Mouse (Mus musculus) adrenal gland, postnatal 14 days (tissue): ENCODE measurements around the gene Rbms3. TPM values are rescaled to one million over a fixed set of nuclear protein-coding genes. Genes with fewer than 3 reads are reported as not detected.

Experiments used
- DNase-seq: peaks from one replicate; pipeline ENCODE4 v3.0.0; 2021; ENCODE audit warnings: mixed read lengths
- total RNA-seq: library from RNA; stranded (reverse); gene quantifications from 2 replicates; pipeline ENCODE4 v1.2.3, GENCODE M21; 2021

Gene Rbms3
- total RNA-seq, 1 experiment from 2014 or later: 27.8 TPM

DNA sequence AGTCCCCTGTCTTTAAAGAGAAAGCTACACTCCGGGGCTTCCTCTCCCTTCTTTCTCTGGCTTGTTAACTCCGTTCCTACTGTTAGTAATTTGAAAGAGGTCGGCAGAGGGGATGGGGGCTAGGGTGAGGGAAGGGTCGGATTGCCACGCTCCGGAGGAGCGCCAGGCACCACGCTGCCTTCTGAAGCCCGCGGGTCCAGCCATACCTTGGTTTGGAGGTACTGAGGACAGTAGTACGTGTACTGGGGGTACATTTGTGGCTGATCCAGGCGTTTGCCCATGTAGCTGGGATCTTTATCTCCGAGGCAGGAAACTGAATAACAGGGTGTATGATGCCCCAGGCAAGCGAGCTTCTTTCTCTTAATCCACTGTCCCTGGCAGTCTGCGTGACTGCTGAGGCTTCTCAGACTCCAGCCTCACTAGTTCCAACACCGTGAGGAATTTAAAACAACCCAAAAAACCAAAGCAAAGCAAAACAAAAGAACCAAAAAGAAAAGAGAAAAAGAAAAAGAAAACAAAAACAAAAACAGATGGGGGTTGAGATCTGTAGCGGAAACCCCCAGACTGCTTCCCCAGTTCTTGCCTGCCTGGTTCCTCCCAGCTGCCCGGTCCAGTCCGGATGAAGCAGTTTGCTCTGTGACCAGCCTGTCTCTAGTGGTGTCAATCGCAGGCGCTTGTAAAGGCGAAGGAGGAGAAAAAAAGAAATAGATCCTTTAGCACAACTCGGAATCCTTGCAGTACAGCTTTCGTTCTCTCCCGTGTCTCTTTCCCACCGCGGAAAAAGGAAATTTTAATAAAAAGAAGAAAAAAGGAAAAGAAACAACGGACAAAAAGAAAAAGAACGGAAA lies 378.0 kb downstream of the Rbms3 start:
- DNase-seq: peak; percentile 64

DNA sequence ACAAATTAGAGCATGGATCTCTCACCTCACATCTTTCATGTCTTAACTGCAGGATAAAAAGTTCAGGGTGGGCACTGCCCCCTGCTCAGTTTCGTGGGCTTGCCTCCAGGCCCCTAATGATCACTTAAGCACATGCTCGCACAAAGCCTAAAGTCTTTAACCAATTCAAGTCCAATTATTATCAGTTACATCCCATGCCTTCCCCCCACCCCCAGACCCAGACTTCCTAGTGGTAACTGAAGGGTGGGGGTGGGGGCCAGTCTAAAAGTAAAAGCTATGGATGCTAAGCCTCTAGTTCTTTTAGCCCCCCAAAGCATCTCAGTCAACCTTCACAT lies 378.9 kb downstream of the Rbms3 start:
- DNase-seq: no peak

DNA sequence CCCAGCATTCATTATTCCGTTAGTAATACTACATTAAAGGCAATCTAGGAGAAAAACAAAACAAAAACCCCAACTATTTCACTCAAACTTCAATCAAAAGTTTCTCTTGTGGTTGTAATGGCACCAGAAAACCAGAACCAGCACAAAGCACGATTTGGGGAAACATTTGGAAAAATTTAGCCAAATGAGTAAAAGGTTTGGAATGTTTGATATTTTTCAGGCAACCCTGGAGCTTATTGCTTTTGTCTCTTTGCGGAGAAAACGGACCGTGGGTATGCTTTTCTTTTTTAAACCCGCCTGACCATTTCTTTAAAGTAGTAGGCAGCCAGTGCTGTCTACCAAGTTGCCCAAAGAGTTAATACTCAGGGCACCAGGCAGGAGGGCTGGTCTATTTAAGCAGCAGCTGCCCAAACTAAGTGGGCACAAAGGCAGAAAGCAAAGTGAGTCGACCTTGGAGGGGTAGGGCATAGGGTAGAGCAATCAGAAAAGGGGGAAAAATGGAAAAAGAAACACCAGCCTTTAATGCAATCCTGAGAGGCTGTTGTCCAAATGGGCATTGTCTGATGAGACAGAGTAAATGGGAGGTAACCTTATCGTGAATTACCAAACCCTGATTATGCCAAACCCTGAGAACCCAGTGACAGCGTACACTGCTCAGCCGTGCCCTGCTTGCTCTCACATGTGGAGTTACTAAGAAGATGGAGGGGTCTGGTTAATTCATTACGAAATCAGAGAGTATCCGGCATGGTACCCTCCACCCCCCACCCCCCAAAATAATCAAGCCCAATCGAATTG lies 379.5 kb downstream of the Rbms3 start:
- DNase-seq: peak; percentile 29

DNA sequence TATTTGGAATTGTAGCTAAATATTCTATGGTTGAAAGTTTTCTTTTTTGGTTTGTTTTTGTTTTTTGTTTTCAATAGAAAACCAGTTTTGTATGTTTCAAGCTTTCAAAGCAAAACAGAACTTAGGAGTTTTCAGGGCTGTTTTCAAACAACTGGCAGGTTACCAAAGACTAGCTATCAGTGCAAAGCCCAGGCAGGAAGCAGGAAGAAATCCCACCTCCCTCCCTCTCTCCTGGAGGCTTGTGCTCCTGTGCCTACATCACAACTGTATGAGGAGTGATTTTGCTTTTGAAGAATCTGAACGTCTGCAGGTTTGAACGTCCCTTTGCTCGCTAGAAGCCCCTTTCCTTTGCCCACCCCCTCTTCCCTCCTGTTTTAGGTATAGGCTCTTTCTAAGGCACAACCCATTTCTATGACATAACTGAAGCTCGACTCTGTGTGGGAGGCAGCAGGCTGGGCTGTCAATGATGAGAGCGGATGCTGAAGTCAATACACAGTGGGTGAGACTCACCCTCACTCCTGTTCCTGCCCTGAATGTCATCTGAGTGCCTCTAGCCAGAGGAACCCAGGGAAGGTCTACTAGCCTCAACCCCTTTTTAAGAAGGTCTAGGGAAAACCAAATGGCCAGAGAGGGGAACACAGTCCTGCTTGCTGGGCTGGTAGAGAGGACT lies 382.3 kb downstream of the Rbms3 start:
- no peak for DNase-seq

DNA sequence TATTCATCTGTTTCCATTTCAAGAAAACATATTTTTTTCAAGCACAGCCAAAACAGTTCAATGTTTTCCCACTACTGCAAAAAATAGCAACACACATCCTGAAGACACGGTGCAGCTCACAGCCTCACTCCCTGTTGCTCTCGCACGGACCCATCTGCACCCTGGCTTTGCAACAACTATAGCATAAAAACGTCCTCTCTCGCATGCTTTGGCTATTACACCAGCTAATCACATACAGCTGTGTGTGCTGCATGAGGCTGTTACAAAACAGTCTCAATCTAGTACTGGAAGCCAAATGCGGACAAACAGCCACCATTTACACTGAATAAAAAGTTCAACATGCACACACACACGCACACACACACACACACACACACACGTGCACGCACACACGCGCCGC lies 383.5 kb downstream of the Rbms3 start:
- no peak for DNase-seq

DNA sequence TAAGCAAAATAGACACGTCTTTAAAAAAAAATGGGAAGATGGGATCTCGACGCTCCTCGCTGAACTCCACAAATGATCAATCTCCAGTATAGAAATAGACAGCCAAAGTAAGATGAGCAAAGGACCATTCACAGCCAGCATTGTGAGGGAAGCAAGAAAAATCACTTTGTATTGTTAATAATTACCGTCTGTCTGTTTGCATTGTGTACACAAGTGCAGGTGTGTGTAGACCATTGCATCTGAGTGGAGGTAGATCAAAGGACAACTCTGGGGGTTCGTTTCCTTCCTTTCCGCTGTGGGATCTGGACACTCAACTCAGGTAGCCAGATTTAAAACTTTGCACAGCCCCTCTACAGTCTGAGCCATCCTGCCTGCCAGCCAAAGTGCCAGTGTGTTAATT lies 386.3 kb downstream of the Rbms3 start:
- DNase-seq: no peak

DNA sequence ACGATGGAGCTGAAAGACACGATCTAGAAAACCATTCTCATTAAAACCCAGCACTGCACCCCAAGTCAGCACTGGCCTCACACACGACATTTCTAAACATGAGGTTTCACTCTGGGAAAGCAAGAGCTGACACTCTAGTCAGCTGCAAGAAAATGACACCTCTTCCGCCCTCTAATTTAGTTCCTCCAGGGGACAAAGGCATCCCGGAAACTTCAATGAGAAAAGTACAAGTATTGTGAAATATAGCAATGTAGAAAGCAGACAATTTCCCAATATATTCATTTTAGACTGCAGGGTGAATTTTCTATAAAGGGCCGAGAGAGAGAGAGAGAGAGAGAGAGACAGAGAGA lies 395.0 kb downstream of the Rbms3 start:
- DNase-seq: no peak

DNA sequence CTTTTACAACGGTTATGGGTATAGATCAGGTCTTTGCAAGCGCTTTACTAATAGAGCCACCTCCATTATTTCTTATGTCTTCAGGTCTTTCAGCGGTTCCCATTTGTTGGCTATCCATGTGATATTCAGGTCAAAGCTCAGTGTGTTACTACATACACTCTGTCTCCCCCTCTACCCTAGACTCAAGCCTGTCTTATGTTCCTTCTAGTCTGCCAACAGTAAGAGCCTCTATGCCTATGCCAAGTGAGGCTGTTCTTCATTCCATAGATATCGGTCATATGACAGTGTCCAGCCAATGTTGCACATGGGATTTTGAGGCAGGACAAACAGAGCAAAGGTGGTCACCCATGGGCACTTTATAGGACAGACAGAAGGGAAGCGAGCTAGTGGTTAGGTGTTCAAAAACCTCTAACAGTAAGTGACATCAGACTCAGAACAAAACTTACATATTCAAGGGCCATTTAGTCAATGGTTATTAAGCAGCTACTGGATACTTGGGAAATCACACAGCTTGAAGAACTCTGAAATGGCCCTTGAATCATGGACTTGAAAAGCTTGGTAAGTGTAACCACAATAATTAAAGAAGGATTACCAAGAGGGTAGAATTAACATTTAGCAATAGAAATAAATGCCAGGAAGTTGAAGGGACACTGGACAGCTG lies 395.5 kb downstream of the Rbms3 start:
- DNase-seq: no peak

DNA sequence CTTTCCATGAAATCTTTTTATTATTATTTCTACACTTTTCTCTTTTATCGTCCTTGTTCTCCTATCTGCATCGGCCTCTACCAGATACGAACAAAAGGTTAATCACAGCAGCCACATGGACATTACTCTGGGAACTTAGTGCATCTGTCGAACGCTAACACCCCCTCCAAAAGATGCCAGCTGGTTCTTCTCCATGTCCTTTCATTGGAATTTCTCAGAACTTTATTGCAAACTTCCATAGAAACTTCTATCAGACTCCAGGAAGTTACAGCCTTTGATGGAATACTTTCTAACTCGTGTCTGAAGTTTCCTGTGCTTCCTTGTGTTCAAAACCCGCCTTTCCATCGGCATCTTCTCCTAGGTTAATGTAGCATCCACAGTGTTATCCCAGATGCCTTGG lies 407.0 kb downstream of the Rbms3 start:
- DNase-seq: no peak

DNA sequence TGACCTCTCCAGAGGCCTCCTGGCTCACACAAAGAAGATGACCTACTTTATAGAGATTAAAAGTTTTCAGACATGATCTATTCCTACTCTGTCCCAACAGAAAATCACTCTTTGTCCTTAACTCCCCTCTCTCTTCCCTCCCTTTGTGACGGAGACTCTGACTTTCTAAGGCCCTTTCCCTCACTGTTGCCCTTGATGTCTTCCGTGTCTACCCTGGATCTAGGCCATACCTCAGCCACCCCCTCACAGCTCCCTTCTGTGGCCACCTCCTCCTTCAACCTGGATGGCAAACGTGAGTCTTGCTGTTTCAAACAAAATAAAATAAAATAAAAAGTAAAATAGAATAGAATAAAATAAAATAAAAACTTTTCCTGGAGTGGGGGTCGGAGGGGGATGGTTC lies 408.2 kb downstream of the Rbms3 start:
- peak; percentile 58 for DNase-seq

DNA sequence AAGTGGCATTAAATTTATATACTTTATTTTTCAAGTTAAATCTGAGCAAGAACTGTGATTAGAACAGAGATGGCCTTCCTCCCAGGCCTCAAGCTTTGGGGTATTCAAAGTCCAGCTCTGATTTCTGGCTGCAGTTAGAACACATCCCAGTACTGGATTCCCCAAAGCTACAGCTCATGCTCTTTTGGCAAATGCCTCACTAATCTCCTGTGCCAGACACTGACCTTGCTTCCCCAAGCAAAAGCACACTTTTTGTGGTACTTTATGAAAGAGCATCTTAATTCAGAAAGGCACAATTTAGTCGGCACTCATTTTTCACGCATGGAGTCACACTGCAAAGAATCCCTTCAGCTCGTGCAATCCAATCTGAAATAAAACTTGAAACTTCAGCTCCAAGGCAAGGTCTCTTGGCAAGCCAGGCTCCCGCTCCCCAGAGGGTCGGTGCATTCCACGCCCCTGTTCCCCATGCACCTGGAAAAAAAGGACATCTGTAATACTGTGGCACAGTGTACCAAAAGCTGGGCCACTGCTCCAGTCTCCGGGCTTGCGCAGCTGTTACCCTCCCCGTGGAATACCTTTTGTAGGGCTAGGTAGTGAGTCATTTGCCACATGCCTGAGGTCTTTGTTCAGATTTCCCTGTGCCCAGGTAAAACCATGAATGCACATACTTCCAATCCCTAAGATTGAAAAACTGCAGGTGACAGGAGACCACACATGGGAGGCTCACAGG lies 413.5 kb downstream of the Rbms3 start:
- DNase-seq: peak; percentile 12

DNA sequence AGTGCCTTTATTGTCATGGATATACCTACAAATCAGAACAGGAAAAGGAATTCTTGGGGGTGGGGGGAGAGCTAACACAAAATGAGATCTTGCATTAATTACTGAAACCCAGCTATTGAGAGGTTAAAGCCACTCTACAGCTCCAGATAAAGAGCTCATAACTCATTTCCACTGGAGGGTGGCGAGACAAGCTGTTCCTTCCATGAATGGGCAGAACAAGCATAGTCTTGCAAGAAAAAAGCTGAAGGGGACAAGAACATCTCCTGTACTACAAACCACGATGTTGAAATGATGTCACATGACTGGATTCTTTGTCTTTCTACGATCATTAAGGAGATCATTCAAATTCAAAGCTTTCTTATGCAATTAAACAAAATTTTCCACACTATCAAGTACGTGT lies 417.7 kb downstream of the Rbms3 start:
- no peak for DNase-seq

DNA sequence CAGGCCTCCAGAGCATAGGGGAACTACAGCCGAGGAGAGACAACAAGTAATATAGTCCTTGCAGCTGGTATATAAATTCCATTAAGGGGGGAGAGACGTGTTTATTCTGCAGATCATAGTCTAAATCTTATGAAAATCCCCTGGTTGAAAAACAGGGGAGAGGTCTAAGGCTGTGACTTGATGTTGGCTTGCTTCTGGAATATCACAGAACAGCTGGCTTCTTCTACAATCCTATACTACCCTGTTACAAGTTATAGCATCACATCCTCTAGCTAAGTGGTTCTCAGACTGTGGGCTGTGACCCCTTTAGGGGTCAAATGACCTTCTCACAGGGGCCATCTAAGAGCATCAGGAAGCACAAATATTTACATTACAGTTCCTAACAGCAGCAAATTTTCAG lies 419.4 kb downstream of the Rbms3 start:
- no peak for DNase-seq

DNA sequence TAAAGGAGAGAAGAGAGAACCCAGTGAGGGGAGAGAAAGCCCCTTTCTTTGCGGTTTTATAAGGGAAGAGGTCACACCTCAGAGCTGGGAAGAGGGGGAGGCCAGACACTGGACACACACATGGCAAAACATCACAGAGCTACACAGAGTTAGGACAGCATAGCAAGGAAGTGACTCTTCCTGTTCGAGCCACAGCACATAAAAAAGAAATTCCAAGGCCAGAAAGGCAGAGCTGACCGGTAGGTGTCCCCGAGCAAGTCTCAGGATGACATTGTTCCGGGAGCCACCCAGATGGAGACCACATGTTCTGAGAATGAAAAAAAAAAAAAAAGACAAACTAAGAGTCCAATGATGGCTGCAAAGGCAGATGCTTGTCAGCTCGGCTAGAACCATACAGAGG lies 424.3 kb downstream of the Rbms3 start:
- DNase-seq: peak; percentile 11

DNA sequence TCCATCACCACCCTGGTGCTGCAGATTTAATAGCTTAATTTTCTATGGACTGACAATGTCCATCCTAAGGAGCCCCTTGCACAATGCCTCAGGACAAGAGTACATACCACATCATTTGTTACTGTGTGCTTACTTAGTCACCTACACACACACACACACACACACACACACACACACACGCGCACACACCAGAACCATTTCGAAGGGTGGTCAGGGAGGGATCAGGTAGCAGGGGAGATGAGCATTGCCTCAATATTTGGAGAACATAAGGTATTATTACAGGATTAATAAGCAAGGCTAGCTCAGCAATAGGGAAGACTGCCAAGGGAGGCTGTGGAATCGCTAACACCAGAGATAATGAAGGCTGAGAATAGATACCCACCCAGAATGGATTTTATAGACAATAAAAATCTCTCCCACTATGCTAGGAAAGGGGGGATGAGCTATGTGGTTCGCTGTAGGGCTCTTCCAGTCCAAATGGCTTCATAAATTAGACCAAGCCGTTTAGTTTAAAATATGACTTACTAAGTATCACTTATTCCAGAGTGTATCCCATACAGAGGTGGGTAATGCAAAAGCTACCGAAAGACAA lies 429.6 kb downstream of the Rbms3 start:
- DNase-seq: no peak

DNA sequence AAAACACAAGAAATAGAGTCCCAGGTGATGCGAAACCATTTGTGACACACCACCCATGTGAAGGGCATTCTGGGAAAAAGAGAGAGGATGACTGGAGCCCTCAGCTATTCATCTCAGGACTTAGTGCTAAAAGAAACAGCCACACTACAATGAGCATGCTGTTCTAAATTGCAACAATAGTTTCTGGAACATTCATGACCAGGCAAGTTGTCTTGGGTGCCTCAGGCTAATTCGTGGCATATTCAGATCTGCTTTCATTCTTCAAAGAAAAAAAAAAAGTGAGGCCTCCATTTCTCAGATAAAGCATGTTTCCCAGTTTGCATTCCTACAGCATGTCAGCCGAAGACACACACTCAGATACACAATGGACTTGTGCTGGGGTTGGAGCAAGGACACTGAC lies 432.2 kb downstream of the Rbms3 start:
- DNase-seq: no peak

DNA sequence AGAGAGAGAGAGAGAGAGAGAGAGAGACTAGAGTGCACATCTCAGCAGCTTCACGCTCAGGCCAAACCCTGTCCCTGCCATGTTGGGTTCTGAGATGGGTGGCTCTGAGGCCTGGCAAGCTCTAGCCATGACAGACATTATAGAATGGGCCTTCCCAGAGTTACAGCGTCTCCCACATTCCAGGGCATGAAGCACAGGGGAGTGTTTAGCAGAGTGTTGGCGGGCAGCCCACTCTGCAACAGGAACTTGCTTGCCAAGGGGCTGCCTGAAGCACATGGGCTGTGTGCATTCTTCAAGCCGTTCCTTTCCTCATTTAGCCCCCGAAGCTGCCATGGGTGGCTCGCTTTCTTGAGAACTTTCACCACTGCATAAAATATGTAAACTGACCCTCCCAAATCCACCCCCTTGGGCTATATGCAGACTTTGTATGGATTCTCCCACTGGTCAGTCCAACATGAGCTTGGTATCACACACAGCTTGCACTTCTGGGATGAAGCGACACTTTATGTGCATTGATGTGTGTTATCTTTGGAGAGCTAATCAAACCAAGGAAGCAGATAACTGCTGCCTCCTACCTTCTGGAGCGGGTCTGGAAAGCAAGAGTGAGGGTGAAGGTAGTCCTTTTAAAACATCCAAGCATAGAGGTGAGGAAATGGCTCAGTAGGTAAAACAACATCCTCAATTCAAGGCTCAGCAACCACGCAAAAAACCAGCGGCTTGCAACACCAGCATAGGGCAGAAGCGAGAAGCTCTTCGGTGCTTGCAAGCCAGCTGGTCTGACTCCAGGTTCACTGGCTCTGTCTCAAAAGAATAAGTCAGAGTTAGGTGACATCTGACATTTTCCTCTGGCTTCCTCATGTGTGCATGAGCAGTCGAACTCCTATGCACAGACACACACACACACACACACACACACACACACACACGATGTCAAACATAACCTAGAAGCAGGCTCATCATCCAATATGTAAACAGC lies 436.9 kb downstream of the Rbms3 start:
- DNase-seq: peak; percentile 72

DNA sequence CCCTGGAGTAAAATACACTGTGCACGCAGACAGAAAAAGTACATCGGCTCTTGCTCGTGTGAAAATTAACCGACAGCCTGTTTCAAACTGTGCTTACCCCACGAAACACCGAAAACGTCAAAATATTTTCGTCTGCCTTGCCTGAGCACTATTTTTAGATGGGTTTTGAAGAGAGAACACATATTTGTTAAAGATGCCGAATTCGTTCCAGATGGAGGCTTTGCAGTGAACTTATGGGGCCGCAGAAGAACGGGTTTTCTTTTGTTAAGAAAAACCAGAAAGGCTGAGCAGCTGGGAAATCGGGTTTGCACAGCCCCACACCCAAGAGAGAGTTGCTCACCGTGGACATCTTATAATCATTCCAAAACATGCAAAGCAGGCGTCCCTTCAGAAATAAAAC lies 437.6 kb downstream of the Rbms3 start:
- no peak for DNase-seq

DNA sequence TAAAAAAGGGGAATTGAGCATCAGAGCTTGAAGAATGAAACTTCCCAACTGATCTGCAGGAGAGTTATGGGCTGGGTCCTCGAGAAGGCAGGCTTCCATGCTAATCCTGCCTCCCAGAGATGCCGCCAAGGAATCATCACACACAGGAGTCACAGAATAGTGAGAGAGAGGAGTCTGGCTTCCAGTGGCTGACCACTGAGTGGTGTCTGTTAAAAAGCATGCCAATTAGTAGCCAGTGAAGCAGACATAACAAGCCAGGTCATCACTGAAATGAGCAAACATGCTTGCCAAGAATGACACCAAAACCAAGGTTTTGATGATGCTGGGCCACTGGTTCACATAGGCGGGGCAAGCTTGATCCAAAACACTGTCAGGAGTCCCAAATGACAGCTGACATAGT lies 441.3 kb downstream of the Rbms3 start:
- DNase-seq: no peak
